Mouse (Mus musculus): Measurements from ENCODE around the gene Serpina3f. TPM values are rescaled to one million over a fixed set of nuclear protein-coding genes. Genes with fewer than 3 reads are reported as not detected.

Serpina3f gene
- polyA plus RNA-seq, 1 experiment from 2014 or later, result 0.30 TPM

DNA sequence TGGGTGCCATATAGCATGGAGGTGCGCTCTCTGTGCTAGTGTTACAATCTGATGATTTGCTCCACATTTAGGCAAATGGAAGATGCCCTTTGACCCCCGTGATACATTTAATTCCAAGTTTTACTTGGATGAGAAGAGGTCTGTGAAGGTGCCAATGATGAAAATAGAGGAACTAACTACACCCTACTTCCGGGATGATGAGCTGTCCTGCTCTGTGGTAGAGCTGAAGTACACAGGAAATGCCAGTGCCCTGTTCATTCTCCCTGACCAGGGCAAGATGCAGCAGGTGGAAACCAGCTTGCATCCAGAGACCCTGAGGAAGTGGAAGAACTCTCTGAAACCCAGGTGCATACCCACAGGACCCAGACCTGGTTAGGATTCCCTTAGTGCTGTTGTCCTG, 52.0 kb downstream of the Serpina3f start:
- H3K4me1 ChIP-seq, result peaks cover 4% of the 10 kb centered on the region; the same call in 1 of the 2 replicates
- 77% methylated on average over 3 of the region's 3 CpGs for WGBS
- DNase-seq (ENCODE audit: low spot score), result no peak
- no peak overlapping the region for H3K4me3 ChIP-seq
- H3K36me3 ChIP-seq, result no peaks in the 10 kb centered on the region
- H3K27me3 ChIP-seq (ENCODE audit: low read depth, poor library complexity, severe bottlenecking), result no peaks in the 10 kb centered on the region
- H3K27ac ChIP-seq (replicated peaks), result no peak overlapping the region
- no peaks in the 10 kb centered on the region for H3K9me3 ChIP-seq (replicated peaks)

Other genes with a start within 250 kb of the Serpina3f start
- not detected in 2 replicates for gene Serpina11, start 224.6 kb upstream of the Serpina3f start, polyA plus RNA-seq (2016; fragmentation: Nextera tagmentation; extraction: Ambion mirVana)
- not detected in 2 replicates for gene Serpina9, start 200.8 kb upstream of the Serpina3f start, polyA plus RNA-seq (2016; fragmentation: Nextera tagmentation; extraction: Ambion mirVana)
- gene Serpina12, start 170.1 kb upstream of the Serpina3f start, polyA plus RNA-seq (2016; fragmentation: Nextera tagmentation; extraction: Ambion mirVana), result not detected in 2 replicates
- not detected in 2 replicates for gene Serpina5, start 113.4 kb upstream of the Serpina3f start, polyA plus RNA-seq (2016; fragmentation: Nextera tagmentation; extraction: Ambion mirVana)
- not detected in 2 replicates for gene Serpina3a, start 101.8 kb upstream of the Serpina3f start, polyA plus RNA-seq (2016; fragmentation: Nextera tagmentation; extraction: Ambion mirVana)
- not detected in 2 replicates for gene Serpina3b, start 86.5 kb upstream of the Serpina3f start, polyA plus RNA-seq (2016; fragmentation: Nextera tagmentation; extraction: Ambion mirVana)
- gene Serpina3c, start 60.7 kb upstream of the Serpina3f start, polyA plus RNA-seq (2016; fragmentation: Nextera tagmentation; extraction: Ambion mirVana), result not detected in 2 replicates
- 0.25 TPM in 1 of 2 replicates, not detected in the other for gene Serpina3g, start 21.7 kb downstream of the Serpina3f start, polyA plus RNA-seq (2016; fragmentation: Nextera tagmentation; extraction: Ambion mirVana)
- gene Serpina3i, start 48.6 kb downstream of the Serpina3f start, polyA plus RNA-seq (2016; fragmentation: Nextera tagmentation; extraction: Ambion mirVana), result not detected in 2 replicates
- gene Serpina3j, start 100.0 kb downstream of the Serpina3f start, polyA plus RNA-seq (2016; fragmentation: Nextera tagmentation; extraction: Ambion mirVana), result not detected in 2 replicates
- not detected in 2 replicates for gene Serpina3k, start 123.9 kb downstream of the Serpina3f start, polyA plus RNA-seq (2016; fragmentation: Nextera tagmentation; extraction: Ambion mirVana)
- not detected in 2 replicates for gene Serpina3m, start 123.9 kb downstream of the Serpina3f start, polyA plus RNA-seq (2016; fragmentation: Nextera tagmentation; extraction: Ambion mirVana)
- gene Serpina3n, start 192.2 kb downstream of the Serpina3f start, polyA plus RNA-seq (2016; fragmentation: Nextera tagmentation; extraction: Ambion mirVana), result not detected in 2 replicates

All from midbrain, embryonic 10.5 days (tissue).